Mouse (Mus musculus) forebrain, postnatal 0 days (tissue): Measurements from ENCODE around the gene Lrrc49. TPM values are rescaled to one million over a fixed set of nuclear protein-coding genes. Genes with fewer than 3 reads are reported as not detected.

Experiments used
- ATAC-seq: fragments of 200-750 bp; cut with Nextera tagmentation; 2 replicates; pipeline ENCODE4 v1.8.0; 2017; ENCODE audit warnings: mild to moderate bottlenecking, moderate library complexity
- DNase-seq: peaks from one replicate; pipeline ENCODE4 v3.0.0-alpha.2; 2015
- H3K27ac ChIP-seq: fragments of 300-500 bp; sonication (generic); 2 replicates; pipeline ENCODE4 v1.5.1; 2014; ENCODE audit warnings: low read depth, mild to moderate bottlenecking, antibody characterized with exemption, low read length, moderate library complexity, mixed read lengths
- H3K27me3 ChIP-seq: fragments of 300-500 bp; sonication (generic); 2 replicates; pipeline ENCODE4 v1.6.1; 2014; ENCODE audit warnings: mild to moderate bottlenecking, low read length, mixed read lengths; ENCODE audit not compliant: insufficient read depth
- H3K36me3 ChIP-seq: fragments of 300-500 bp; sonication (generic); 2 replicates; pipeline ENCODE4 v1.6.1; 2014; ENCODE audit warnings: mild to moderate bottlenecking, moderate library complexity; ENCODE audit not compliant: insufficient read depth
- H3K4me1 ChIP-seq: fragments of 300-500 bp; sonication (generic); 2 replicates; pipeline ENCODE4 v1.6.1; 2014; ENCODE audit warnings: antibody characterized with exemption; ENCODE audit not compliant: insufficient read depth
- H3K4me2 ChIP-seq: fragments of 300-500 bp; sonication (generic); 2 replicates; pipeline ENCODE4 v1.6.1; 2014; ENCODE audit warnings: low read depth, mild to moderate bottlenecking, moderate library complexity
- H3K4me3 ChIP-seq: fragments of 300-500 bp; sonication (generic); 2 replicates; pipeline ENCODE4 v1.5.1; 2014; ENCODE audit warnings: low read depth, low read length, mixed read lengths
- H3K9ac ChIP-seq: fragments of 300-500 bp; sonication (generic); 2 replicates; pipeline ENCODE4 v1.6.1; 2014; ENCODE audit warnings: mild to moderate bottlenecking
- H3K9me3 ChIP-seq: fragments of 300-500 bp; sonication (generic); 2 replicates; pipeline ENCODE4 v1.6.1; 2016; ENCODE audit warnings: low read length
- CTCF ChIP-seq: sonication (generic); IDR thresholded peaks from 2 replicates; pipeline ENCODE4 v1.5.1; 2016; ENCODE audit warnings: antibody characterized with exemption, control low read depth, low read depth
- WGBS: fragments of 180-500 bp; shearing (Covaris S2); extraction: QIAGEN DNeasy Blood & Tissue Kit; methylation state at CpG from one replicate; pipeline ENCODE4 v1.1.7; 2014; 5-methylcytosine and 5-hydroxymethylcytosine counted together
- polyA plus RNA-seq: library from polyadenylated mRNA; unstranded; fragments of >200 nt; fragmentation: Nextera tagmentation; extraction: Ambion mirVana; gene quantifications from 2 replicates; pipeline ENCODE4 v1.2.1, GENCODE M21; 2015
- total RNA-seq: library from RNA; depleted of rRNA; stranded (reverse); fragments of >200 nt; gene quantifications from 2 replicates; pipeline ENCODE4 v1.2.3, GENCODE M21; 2014

Gene Lrrc49
- total and polyA plus RNA-seq, 2 experiments from 2014 or later = 69.6 to 85.6 TPM

DNA sequence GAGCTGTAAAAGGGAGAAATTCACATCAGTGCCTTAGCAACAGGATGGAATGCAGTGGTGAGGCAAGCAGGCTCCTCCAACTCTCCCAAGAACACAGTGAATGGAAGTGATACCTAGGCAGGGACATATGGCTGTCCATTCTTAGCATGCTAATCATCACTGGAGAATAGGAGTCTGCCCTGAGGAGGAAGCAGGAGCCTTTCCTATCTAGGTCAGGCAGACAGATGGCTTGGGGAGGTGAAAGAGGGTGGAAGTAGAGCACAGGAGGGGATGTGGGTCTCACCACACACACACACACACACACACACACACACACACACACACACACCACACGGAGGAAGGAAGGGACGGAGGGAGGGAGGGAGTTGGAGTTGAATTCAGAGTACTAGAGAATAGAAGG, 62.1 kb downstream of the Lrrc49 start:
- ATAC-seq = peak; percentile 45; the same call in 1 of the 2 replicates

DNA sequence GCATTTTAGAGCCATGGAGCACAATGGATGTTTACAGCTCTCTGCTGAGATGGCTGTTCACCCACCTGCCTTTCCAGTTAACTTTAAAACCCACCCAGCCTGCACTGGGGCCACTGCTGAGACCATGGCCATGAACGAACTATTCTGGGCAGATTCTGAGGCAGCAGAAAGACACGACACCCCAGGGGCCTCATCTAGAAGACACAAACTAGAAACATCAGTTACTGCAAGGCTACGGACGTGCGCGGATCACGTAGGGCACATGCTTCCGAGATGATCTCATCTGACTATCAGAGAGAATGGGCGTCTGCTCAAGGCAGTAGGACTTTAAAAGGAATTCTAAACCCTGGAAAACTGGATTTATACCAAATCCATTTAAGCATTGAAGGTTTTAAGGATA, 71.0 kb downstream of the Lrrc49 start:
- DNase-seq = peak; percentile 46
- no peak for TF ChIP-seq CTCF
- WGBS = 57% methylated on average over 9 of the region's 9 CpGs
- Histone ChIP-seq H3K4me2 (no peak overlapping the region), H3K27ac (0 out of 2 replicates have a peak overlapping the region, but pooled peaks have one; percentile 48), H3K4me1 (no peaks in the 10 kb centered on the region), H3K4me3 (no peak overlapping the region), H3K9me3 (no peaks in the 10 kb centered on the region), H3K27me3 (no peaks in the 10 kb centered on the region), H3K36me3 (peaks cover 23% of the 10 kb centered on the region), H3K9ac (no peak overlapping the region)
- peak; percentile 58; the same call in 1 of the 2 replicates for ATAC-seq

More for the DNA sequence above, 62.1 kb downstream of the Lrrc49 start:
- no peak for TF ChIP-seq CTCF
- H3K27ac ChIP-seq = no peak overlapping the region
- H3K4me2 ChIP-seq = no peak overlapping the region
- no peaks in the 10 kb centered on the region for H3K36me3 ChIP-seq
- no peak overlapping the region for H3K9ac ChIP-seq
- no peaks in the 10 kb centered on the region for H3K27me3 ChIP-seq
- no peaks in the 10 kb centered on the region for H3K4me1 ChIP-seq
- no peak overlapping the region for H3K4me3 ChIP-seq
- peak; percentile 15 for DNase-seq
- 24% methylated on average over 2 of the region's 2 CpGs for WGBS
- no peaks in the 10 kb centered on the region for H3K9me3 ChIP-seq

DNA sequence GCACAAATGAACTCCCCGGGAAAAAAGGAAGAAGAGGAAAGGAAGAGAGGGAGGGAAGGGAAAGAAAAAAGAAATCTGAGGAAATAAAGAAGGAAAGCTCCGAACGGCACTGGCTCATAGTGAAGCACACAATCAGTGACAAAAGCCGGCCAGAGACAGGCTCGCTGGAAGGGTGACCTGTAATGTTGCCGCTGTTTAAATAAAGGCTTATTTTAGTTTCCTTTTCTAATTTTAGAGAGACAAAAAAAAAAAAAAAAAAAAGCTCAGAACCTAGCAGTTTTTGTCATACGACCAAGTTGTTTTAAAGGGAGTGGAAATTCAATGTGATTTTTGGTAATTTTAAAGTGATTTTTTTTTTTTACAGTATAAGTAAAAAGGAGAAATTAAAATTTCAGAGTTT, 71.6 kb downstream of the Lrrc49 start:
- 51% methylated on average over 7 of the region's 7 CpGs for WGBS

DNA sequence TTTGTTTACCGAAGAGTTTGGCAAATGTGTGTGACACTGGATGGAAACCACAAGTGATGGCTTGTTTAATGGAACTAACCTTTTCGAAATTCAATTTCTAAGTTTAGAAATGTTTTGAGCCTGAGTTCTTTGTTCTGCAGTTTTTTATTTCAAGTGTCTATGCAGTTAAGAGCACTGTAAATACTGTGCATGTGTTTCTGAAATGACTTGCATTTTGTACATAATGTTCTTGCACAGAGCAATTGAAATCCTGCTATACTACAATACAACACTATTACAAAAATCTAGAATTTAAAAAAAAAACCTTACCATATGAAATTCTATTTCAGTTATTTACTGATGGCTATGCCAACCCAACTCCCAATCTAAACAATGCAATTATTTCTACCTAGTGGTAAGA, 75.7 kb downstream of the Lrrc49 start:
- Histone ChIP-seq H3K9ac (no peak overlapping the region), H3K27ac (no peak overlapping the region), H3K9me3 (no peaks in the 10 kb centered on the region), H3K27me3 (no peaks in the 10 kb centered on the region), H3K4me2 (no peak overlapping the region), H3K4me1 (no peaks in the 10 kb centered on the region), H3K36me3 (peaks cover 45% of the 10 kb centered on the region), H3K4me3 (no peak overlapping the region)
- TF ChIP-seq CTCF = no peak
- WGBS = 93% methylated on average over 2 of the region's 2 CpGs
- ATAC-seq (no peak), DNase-seq (no peak)

More for the DNA sequence above, 71.6 kb downstream of the Lrrc49 start:
- no peak for DNase-seq
- Histone ChIP-seq H3K36me3 (peaks cover 23% of the 10 kb centered on the region), H3K9me3 (no peaks in the 10 kb centered on the region), H3K4me2 (no peak overlapping the region), H3K4me3 (no peak overlapping the region), H3K27ac (no peak overlapping the region), H3K4me1 (no peaks in the 10 kb centered on the region), H3K9ac (no peak overlapping the region), H3K27me3 (no peaks in the 10 kb centered on the region)
- TF ChIP-seq CTCF = no peak
- ATAC-seq = no peak

DNA sequence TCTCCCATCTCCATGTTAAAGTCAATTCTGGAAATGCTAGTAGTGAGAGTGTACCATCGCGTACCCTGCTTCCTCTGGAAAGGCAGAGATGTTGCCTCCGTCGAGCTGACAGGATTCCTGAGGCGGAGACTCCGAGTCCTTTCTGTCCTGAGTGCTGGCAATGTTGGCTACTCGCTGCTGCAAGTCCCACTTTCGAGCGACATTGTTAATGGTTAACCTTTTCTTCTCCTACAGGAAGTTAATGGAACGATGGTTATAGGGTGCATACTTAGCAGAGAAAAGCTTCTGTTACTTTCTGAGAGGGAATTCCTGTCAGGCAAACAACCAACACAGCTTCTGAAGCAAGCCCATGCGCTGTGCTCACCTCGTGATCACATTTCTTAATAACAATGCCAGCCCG, 77.8 kb downstream of the Lrrc49 start:
- Histone ChIP-seq H3K9ac (no peak overlapping the region), H3K36me3 (peaks cover 53% of the 10 kb centered on the region), H3K4me3 (no peak overlapping the region), H3K4me2 (no peak overlapping the region), H3K4me1 (no peaks in the 10 kb centered on the region), H3K9me3 (no peaks in the 10 kb centered on the region), H3K27ac (no peak overlapping the region), H3K27me3 (no peaks in the 10 kb centered on the region)
- no peak for TF ChIP-seq CTCF
- WGBS = 77% methylated on average over 13 of the region's 13 CpGs
- no peak for ATAC-seq
- no peak for DNase-seq

DNA sequence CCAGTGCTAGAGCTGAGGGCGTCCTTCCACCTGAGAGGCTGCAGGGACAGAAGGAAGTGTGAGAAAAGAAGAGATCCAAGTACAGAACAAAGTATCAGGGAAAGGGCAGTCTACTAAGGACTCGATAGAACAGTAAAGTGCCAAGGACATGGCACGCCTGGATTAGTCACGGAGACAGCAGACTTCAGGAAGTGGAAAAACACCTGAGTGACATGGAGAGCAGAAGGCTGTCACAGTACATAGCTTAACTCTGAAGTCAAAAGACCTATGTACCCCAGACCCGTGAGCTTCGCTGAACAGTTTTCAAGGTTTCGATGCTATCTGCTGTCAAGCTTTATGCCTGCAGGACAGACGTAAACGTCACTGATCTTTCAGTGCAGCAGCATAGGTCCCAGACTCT, 79.1 kb downstream of the Lrrc49 start:
- ATAC-seq (no peak), DNase-seq (no peak)
- H3K36me3 ChIP-seq = peaks cover 45% of the 10 kb centered on the region
- H3K4me1 ChIP-seq = no peaks in the 10 kb centered on the region
- no peak overlapping the region for H3K4me2 ChIP-seq
- no peak overlapping the region for H3K27ac ChIP-seq
- H3K4me3 ChIP-seq = no peak overlapping the region
- H3K9ac ChIP-seq = no peak overlapping the region
- no peaks in the 10 kb centered on the region for H3K27me3 ChIP-seq
- 91% methylated on average over 9 of the region's 9 CpGs for WGBS
- H3K9me3 ChIP-seq = no peaks in the 10 kb centered on the region
- no peak for TF ChIP-seq CTCF

DNA sequence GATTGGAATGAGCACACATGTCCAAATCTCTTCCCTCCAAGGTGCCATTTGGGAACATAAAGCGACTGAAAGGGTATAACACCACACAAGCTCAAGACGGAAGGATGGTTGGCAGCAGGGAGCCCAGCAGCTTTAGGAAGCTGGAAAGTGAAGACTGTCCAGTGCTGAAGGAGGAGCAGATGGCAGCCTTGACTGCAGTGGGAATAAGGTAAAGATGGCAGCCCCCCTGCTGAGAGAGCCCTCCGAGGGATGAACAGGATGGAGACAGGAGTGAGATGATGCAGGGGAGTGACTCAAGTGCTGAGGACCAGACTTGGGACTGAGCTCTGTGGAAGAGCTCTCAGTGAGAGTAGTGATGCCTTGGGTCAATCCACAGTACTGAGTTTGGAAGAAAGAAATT, 79.9 kb downstream of the Lrrc49 start:
- DNase-seq (no peak), ATAC-seq (no peak)
- H3K9me3 ChIP-seq = no peaks in the 10 kb centered on the region
- H3K4me1 ChIP-seq = no peaks in the 10 kb centered on the region
- H3K9ac ChIP-seq = no peak overlapping the region
- no peak for TF ChIP-seq CTCF
- no peaks in the 10 kb centered on the region for H3K27me3 ChIP-seq
- no peak overlapping the region for H3K27ac ChIP-seq
- no peak overlapping the region for H3K4me3 ChIP-seq
- H3K4me2 ChIP-seq = no peak overlapping the region
- 61% methylated on average over 3 of the region's 3 CpGs for WGBS
- peaks cover 38% of the 10 kb centered on the region for H3K36me3 ChIP-seq
